Mouse (Mus musculus) spleen, adult 2 months (tissue): ENCODE data around the gene Pbld2.

Experiments used
- CTCF ChIP-seq: fragments of 200-500 bp; IDR thresholded peaks from 2 replicates; pipeline ENCODE4 v1.5.1; 2011; ENCODE audit warnings: mild to moderate bottlenecking, inconsistent platforms; ENCODE audit not compliant: insufficient read depth, insufficient read length, insufficient replicate concordance; ENCODE audit errors: extremely low read depth
- POLR2A ChIP-seq: fragments of 200-500 bp; IDR thresholded peaks from 2 replicates; pipeline ENCODE4 v1.6.1; 2011; ENCODE audit warnings: low read depth, low read length, inconsistent platforms

- TF ChIP-seq POLR2A, result no peak
- TF ChIP-seq CTCF, result no peak
Measured at GRCm38 (mm10) chr10:63032956-63033355, 8.8 kb downstream of the Pbld2 start.
